ENCODE assay signal across 21 mouse cellular contexts in genomic region chr12:111891800-111892199, GRCm38 (mm10). TPM values are rescaled to one million over a fixed set of nuclear protein-coding genes. Genes with fewer than 3 reads are reported as not detected.
DNase-seq lines count a peak whose midpoint lies in the region; ATAC-seq and TF ChIP-seq lines count a peak whose summit lies in the region.
"Had no signal": no experiment of that assay in that cellular context is flagged by ENCODE, and none has a peak within 500 bp of the region (broad histone marks: within the 10 kb centered on the region; RNA-seq: fewer than 3 reads in every experiment).

No protein-coding gene starts in this region.

- no peak overlapping the region for H3K9ac ChIP-seq in midbrain, embryonic 16.5 days (ENCODE audit: low read depth, low read length)
- no peak overlapping the region for H3K9ac ChIP-seq in midbrain, embryonic 14.5 days (replicated peaks; ENCODE audit: low read length)
- H3K9ac ChIP-seq: forebrain, embryonic 13.5 days; forebrain, postnatal 0 days; hindbrain, embryonic 13.5 days had no signal

- DNase-seq in adrenal gland, adult 2 months, result peak; percentile 24
- DNase-seq in adrenal gland, adult 18-20 months (ENCODE audit: low spot score in 2 of 2), result no peak
- no peak for DNase-seq in left cerebral cortex, adult 2 months (ENCODE audit: extremely low spot score in 1 of 2, low spot score in 2 of 2)
- DNase-seq in left cerebral cortex, postnatal 10 days (ENCODE audit: extremely low spot score in 1 of 2, low spot score in 2 of 2), result no peak
- DNase-seq in midbrain, embryonic 14.5 days, result no peak
- DNase-seq in neural tube, embryonic 10.5 days (ENCODE audit: extremely low spot score, low spot score), result no peak
- DNase-seq: adrenal gland, postnatal 14 days; cerebellum, adult 11-12 months; cerebellum, adult 9-10 months; cerebellum, postnatal 25 days; forebrain, postnatal 0 days; gastrocnemius, postnatal 25 days; heart, adult 18-20 months; heart, postnatal 10 days had no signal

- no peak overlapping the region for H3K4me3 ChIP-seq in left cerebral cortex, adult 2 months
- H3K4me3 ChIP-seq in midbrain, embryonic 16.5 days (ENCODE audit: low read depth, low read length), result no peak overlapping the region
- H3K4me3 ChIP-seq in midbrain, embryonic 14.5 days (replicated peaks; ENCODE audit: low read depth, low read length), result no peak overlapping the region
- H3K4me3 ChIP-seq: forebrain, embryonic 13.5 days; heart, embryonic 10.5 days; hindbrain, embryonic 13.5 days had no signal

- H3K9me3 ChIP-seq in midbrain, embryonic 16.5 days (replicated peaks; ENCODE audit: control insufficient read depth, low read length, poor library complexity, severe bottlenecking), result no peaks in the 10 kb centered on the region
- H3K9me3 ChIP-seq in midbrain, embryonic 14.5 days (ENCODE audit: control insufficient read depth, low read length), result no peaks in the 10 kb centered on the region
- H3K9me3 ChIP-seq: forebrain, embryonic 13.5 days; heart, embryonic 10.5 days; hindbrain, embryonic 13.5 days had no signal

- peak overlapping the region; percentile 19; the same call in 1 of the 2 replicates for H3K27ac ChIP-seq in left cerebral cortex, adult 2 months
- H3K27ac ChIP-seq in midbrain, embryonic 16.5 days (ENCODE audit: low read length), result no peak overlapping the region
- H3K27ac ChIP-seq in midbrain, embryonic 14.5 days (replicated peaks; ENCODE audit: low read depth, low read length), result no peak overlapping the region
- H3K27ac ChIP-seq: forebrain, embryonic 13.5 days; hindbrain, embryonic 13.5 days; hindbrain, postnatal 0 days had no signal

- WGBS in midbrain, embryonic 16.5 days, result 88% methylated on average over 4 of the region's 4 CpGs
- WGBS in midbrain, embryonic 14.5 days, result 87% methylated on average over 4 of the region's 4 CpGs

- no peaks in the 10 kb centered on the region for H3K36me3 ChIP-seq in midbrain, embryonic 16.5 days (ENCODE audit: control insufficient read depth, insufficient read depth, low read length)
- H3K36me3 ChIP-seq in midbrain, embryonic 14.5 days (ENCODE audit: control insufficient read depth, insufficient read depth, low read length), result no peaks in the 10 kb centered on the region
- H3K36me3 ChIP-seq: heart, embryonic 10.5 days; hindbrain, embryonic 13.5 days had no signal

- intact Hi-C loops in left cerebral cortex, adult 2 months (cut with DNase I), result no loop called here
- intact Hi-C loops in left cerebral cortex, postnatal 10 days (cut with DNase I), result no loop called here

- no peak overlapping the region for H3K4me2 ChIP-seq in midbrain, embryonic 16.5 days (ENCODE audit: low read length)
- no peak overlapping the region for H3K4me2 ChIP-seq in midbrain, embryonic 14.5 days (ENCODE audit: low read length)
- H3K4me2 ChIP-seq: forebrain, embryonic 13.5 days; hindbrain, embryonic 13.5 days had no signal

- TF ChIP-seq CTCF in left cerebral cortex, adult 2 months (IDR thresholded peaks at IDR 0.05), result no peak

- 0 out of 2 replicates have a peak, but pooled peaks have one; percentile 25 for ATAC-seq in midbrain, embryonic 16.5 days
- no peak for ATAC-seq in midbrain, embryonic 14.5 days (ENCODE audit: low FRiP score, low TSS enrichment)
- ATAC-seq: activated CD4-positive, CD25-positive, alpha-beta regulatory T cell, adult 4 months; forebrain, embryonic 13.5 days; forebrain, postnatal 0 days; hindbrain, postnatal 0 days; Patski had no signal

- H3K27me3 ChIP-seq in midbrain, embryonic 16.5 days (ENCODE audit: control insufficient read depth, insufficient read depth, low read depth, low read length), result no peaks in the 10 kb centered on the region
- no peaks in the 10 kb centered on the region for H3K27me3 ChIP-seq in midbrain, embryonic 14.5 days (ENCODE audit: control insufficient read depth, insufficient read depth, low read length)
- H3K27me3 ChIP-seq: forebrain, embryonic 13.5 days; hindbrain, embryonic 13.5 days; Patski had no signal

- H3K4me1 ChIP-seq in midbrain, embryonic 16.5 days (ENCODE audit: control insufficient read depth, insufficient read depth, low read length), result no peaks in the 10 kb centered on the region
- no peaks in the 10 kb centered on the region for H3K4me1 ChIP-seq in midbrain, embryonic 14.5 days (ENCODE audit: control insufficient read depth, insufficient read depth, low read length)

RNA-seq across cellular contexts. Expression of gene Ppp1r13b, which starts 16.1 kb away (rescaled TPM):
- total RNA-seq in adrenal gland, adult 2 months (2021), result 10 to 100 TPM; 13.8 to 15.9 TPM
- polyA plus RNA-seq in adrenal gland, adult 2 months (2012; rRNA removed), result 5.9 and 6.6 TPM in 2 replicates
- 10 to 100 TPM; 16.2 to 19.4 TPM for total RNA-seq in adrenal gland, adult 18-20 months (2021)
- 10 to 100 TPM; 59.4 to 61.0 TPM for total RNA-seq in left cerebral cortex, adult 2 months (2021)
- total RNA-seq in left cerebral cortex, postnatal 10 days (2021), result 10 to 100 TPM; 60.8 to 61.3 TPM
- 37.9 and 42.9 TPM in 2 replicates for polyA plus RNA-seq in midbrain, embryonic 16.5 days (2015; fragmentation: Nextera tagmentation; extraction: Ambion mirVana)
- polyA plus RNA-seq in midbrain, embryonic 14.5 days (2014; fragmentation: Nextera tagmentation; extraction: Ambion mirVana), result 36.2 and 38.1 TPM in 2 replicates
